Mouse (Mus musculus) gastrocnemius, postnatal 4 days (tissue): ENCODE measurements around the gene Mcu. TPM values are rescaled to one million over a fixed set of nuclear protein-coding genes. Genes with fewer than 3 reads are reported as not detected.

Experiments
- DNase-seq, 2 experiments: peaks; one replicate each; pipeline ENCODE4 v3.0.0; 2021 to 2022; ENCODE audit warnings: low spot score in 2 of 2, mixed read lengths in 2 of 2
- total RNA-seq, 2 experiments: library from RNA; stranded (reverse); gene quantifications; 2 replicates each; pipeline ENCODE4 v1.2.3; 2021

The Mcu gene
- total RNA-seq, 2 experiments from 2014 or later: 81.5 to 87.4 TPM

DNA sequence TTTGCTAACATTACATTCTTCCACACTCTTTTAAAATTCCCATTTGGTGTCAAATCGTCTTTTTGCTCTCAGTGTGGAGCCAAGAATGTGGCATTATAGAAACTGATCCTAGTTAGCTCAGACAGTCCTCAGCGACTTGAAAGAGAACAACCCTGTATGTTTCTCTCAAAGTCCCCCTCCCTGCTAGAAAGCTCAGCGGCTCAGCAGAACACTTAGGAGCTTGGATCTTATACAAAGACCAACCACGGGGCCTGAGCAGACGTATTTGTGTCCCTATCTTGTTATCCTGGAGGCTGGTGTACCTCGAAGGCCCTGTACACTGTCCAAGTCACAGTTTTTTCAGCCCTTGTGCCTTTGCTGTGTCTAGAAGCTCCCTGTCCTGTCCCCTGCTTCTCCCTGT is 176.3 kb downstream of the Mcu start:
- DNase-seq: no peak

DNA sequence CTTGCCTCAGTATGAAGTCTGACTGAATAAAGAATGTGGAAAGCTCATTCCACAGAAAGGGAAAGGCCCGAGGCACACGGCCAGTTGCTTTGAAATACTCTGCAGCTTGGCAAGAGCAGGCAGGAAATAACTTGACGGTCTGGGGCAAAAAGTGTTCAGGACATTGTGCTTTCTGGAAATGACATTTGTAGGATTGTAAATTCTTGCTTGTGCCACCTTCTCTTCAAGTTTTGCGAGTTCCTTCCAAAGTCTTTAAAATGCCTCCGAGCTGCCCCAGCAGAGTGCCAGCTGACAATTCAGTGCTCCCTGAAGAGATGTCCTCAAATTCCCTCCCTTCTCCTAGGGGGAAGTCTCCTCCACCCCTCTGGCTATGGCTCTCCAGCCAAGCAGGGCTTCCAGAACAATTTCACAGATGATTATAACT is 177.0 kb downstream of the Mcu start:
- DNase-seq: peak; percentile 48 to 73

DNA sequence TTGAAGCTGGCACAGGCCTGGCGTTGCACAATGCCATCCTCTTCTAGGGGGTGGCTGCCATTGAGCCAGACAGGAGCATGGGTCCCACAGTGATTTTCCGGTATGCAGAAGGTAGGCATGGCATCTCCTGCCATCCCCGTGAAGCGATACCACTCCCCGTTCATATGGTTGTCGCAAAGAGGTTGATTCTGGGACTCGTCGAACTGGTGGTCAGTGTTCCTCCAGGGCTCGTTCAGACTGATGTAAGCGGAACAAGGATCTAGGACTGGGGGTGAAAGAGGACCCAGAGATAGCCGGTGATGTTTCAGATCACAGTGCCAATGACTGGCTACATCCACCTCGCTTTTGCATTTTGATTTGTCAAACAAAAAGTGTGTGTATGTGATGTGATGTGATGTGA is 177.8 kb downstream of the Mcu start:
- no peak for DNase-seq

DNA sequence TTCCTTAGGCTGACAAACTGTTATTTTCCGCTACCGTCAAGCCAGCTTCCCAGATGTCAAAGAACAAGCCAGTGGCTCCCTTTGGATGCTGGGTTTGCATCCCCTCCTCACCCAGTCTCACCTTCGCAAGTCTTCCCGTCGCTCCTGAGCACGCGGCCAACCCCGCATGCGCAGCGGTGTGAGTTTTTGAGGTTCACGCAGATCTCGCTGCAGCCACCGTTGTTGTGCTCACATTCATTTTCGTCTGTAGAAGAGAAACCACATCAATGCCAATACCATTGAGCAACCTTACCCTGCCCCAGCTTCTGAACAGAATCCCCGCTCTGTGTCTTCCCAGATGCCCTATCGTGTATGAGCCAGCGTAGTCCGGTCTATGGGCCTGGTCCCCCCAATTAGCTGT is 180.7 kb downstream of the Mcu start:
- DNase-seq: no peak

DNA sequence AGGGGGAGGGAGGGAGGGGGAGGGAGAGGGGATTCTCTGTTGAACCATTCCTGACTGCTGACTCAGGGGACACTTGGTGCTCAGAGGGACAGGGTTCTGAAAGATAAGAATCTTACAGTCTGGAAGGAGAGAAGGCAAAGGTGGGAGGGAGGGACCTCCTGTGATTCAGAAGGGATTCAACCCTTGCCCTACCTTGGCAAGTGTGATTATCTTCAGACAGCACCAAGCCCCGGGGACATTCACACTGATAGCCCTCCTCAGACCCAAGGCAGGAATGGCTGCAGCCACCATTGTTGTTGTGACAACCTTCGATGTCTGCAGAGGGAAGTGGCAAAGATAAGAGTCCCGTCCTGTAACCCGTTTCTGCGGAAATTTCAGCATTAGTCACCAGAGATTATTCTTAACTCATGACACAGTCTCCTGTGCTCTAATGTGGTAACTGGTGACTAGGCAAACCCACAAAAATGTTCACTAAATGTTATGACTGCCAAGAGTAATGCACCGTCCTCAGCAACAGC is 185.7 kb downstream of the Mcu start:
- DNase-seq: no peak

DNA sequence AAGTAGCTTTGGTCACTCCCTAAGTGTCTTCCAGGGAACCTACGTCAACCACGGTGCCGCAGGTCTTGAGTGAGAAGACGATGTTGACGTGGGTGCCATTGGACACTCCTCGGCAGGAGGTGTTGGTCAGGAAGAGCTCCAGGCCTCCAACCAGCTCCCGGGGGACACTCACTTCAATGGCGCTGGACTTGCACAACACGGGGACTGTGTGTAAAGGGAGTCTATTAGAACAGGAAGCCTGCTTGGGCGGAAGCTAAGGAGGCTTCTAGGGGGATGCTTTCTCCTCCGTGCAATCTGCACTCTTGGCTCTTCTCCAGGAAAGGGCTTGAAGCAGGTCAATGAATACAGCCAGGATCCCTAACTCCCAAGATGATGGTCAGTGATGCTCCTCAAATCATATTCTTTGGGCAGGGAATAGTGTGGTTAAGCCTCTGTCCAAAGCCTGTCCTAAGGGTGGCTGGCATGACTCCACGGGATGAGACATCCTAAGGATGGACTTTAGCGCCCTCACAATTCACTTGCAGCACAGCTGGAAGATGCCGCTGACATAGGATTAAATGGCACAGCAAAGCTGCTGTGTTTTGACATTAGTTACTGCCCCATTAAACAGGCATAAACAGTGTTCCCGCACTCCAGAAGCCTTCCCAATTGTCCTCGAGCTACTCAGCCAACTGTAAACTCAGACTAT is 186.9 kb downstream of the Mcu start:
- DNase-seq: no peak

DNA sequence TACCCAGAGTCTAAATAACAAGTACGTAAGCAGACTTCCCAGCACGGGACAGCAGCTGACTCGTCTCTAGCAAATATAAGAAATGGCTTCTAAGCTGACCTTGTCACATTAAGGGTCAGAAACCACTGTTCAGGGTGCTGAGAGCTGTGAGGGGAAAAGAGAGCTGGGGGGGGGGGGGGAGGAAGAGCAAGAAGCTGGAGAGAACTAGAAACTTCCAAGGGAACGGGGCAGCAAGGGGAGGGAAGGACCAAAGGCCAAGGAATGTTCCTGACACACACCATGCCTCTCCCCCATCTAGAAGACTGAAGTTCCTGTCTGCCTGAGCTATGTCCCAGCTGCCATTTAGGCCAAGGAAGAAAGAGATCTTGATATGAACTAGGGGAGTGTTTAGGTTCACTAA is 190.1 kb downstream of the Mcu start:
- no peak for DNase-seq

DNA sequence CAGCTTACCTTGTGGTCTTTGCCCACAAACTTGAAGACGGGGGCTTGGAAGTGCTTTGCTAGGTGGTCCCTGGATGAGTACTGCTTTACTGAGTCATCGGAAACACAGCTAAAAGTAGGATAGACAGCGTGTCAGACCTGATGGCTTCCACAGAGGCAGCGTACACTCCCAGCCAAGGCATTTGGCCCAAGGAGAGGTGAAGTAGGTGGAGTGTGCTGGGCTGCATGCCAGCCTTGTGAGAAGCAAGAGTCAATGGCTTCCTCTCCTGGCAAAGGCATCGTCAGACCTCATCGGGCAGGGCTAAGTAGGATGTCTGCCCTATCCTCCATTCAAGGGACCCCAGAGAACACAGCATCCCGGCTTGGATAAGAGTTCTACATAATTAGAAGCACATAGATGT is 191.1 kb downstream of the Mcu start:
- peak; percentile 43 to 69 for DNase-seq

DNA sequence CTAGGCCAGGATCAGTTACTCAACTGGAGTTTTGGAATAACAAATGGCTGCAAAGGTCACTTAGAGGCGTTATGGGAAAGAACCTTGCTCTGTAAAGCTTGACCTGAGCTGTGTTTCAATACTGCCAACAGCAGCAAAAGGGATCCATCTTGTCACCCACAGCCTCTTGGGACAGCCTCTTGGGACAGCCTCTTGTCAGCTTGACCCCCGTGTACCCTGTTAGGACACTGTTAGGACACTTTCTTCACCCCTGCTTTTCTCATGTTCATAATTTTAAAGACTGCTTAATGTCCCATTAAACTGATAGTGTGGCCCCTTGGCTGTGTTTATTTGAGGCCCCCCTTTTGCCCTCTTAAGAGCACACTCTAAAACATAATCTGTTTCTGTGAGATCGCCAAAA is 192.0 kb downstream of the Mcu start:
- DNase-seq: no peak

DNA sequence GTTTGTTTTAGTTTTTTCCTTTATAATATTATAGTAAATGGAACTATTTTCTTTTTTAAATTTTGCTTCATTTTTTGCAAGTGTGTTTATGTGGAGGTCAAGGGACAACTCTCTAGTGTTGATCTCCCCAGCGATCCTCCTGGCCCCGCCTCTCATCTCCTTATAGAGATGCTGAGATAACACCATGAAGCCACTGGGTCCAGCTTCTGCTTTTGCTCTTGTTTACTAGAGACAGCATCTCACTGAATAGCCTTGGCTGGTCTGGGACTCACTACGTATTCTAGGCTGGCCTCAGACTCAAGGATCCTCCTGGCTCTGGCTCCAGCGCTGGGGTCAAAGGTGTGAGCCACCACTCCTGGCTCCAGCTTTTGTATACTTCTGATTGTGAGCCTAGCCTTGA is 197.0 kb downstream of the Mcu start:
- DNase-seq: no peak

DNA sequence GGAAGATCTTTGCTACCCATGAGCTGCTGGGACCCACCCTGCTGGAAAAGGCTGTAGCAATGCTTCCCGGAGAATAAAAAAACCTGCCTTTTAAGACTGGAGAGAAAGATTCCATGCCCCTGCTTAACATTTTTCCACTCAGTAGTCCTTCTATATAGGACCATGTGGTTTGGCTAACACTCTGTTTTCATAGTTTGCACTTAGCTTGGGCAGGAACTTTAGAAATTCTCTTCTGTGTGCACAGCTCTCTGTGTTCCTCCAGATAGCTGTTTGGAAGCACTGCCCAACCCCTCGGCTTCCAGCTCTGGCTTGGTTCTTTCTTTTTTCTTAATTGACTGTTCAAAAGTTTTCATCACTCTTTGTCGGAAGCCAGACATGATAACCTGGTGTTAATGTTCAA is 199.9 kb downstream of the Mcu start:
- DNase-seq: no peak

DNA sequence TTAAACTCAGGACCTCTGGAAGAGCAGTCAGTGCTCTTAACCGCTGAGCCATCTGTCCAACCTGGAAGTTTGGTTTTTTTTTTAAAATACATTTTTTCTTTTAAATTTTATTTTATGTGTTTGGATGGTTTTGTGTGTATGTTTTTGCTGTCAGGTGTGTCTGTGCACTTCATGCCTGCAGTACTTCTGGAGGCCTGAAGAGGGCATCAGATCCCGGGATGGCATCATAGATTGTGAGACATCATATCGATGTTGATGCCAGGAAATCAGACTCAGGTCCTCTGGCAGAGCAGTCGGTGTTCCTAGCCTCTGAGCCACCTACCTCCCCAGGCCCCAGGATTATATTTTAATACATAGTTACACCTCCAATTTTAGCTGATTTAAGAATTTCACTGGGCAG is 202.8 kb downstream of the Mcu start:
- no peak for DNase-seq

DNA sequence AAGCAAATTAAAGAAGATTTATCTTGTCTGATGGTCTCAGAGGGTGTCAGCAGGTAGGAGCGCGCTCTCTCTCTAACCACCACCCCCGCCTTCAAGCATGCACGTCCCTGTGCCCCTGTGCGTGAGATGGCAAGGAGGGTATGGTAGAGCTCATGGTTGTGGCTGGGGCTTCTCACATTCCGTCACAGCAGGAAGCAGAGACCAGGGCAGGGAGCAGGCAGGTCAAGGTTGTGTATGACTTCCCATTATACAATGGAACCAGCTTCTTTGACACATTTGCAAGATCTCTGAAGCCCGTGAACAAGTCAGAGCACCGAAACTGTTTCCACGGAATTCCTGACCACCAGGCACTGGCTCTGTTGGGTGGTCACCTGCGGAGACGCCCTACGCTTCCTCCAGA is 206.2 kb downstream of the Mcu start:
- no peak for DNase-seq

DNA sequence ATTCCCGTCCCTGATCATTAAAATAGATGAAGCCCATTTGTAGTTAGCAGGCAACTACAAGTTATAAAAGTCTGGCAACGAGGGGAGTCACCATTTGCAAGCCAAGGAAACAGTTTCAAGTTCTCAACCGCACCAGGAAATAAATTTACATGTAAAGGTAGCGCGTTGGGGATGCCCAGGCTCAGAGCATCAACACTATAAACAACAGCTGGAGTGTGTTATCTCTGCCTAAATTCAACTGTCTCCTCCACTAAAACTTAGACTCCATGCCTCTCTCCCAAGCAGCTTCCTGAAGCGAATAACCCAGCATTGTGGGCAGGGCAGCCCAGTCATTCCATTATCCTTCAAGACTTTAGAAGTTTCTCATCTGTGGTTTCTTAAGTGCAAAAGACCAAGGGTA is 208.0 kb downstream of the Mcu start:
- no peak for DNase-seq

DNA sequence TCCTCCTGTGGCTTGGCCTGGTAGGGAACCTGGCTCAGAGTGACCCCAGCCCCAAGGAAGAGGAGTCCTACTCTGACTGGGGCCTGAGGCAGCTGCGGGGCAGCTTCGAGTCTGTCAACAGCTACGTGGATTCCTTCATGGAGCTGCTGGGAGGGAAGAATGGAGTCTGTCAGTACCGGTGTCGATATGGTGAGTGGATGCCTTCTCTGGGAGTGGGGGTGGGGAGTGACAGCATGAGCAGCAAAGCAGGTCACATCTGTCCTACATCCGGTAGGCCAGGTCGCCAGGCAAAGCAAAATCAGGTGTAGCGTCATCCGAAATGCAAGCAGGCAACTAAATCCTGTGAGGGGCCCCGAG is 212.7 kb downstream of the Mcu start:
- no peak for DNase-seq

DNA sequence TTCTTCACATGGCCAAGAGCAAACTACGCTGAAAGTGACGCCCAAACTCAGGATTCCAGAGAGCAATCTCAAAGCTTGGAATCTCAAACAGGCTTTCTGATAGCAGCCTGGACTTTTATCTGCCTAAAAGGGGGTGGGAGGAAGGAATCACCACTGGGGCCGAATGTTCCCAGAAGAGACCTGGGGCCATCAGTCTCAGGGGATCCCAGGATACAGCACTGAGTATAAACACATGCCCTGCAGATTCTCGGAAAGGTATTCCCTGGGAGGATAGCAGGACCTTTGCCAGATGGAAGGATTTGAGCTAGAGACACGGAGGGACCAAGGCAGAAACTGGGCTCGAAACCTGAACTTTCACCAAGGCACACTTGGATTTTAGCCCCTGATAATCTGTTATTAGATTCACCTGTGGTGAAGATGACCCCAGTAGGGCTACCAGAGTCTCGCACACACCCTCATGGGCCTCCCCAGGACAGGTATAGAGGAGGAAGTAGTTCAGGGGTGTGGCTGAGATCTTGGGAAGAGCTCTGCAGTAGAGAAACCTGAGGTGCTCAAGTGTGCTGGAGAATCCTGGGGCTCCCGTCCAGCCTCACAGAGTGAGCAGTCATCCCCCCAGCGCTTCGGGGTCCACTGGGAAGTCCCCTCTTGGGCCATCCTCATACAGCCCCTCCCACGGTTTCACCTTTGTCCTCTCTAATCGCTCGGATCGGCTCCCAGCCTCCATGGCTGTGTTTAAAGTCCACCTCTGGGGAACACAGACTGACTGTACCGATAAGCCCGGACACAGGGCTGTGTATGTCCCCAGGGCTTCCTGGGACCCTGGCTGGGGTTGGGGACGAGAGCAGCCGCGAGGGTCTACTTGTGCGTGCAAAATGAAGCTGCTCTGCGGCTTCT is 213.3 kb downstream of the Mcu start, which contains the start of gene Pla2g12b:
Gene Pla2g12b (plus strand): TSS at position 762 of the 894 bp plus-strand sequence.
- DNase-seq: no peak

Other genes with a start within 250 kb of the Mcu start
- 10 to 100 TPM; 66.6 to 73.1 TPM for gene Gm10273, start 221.1 kb downstream of the Mcu start, total RNA-seq
- not detected for gene Pla2g12b, start 213.0 kb downstream of the Mcu start, total RNA-seq
- gene Oit3, start 174.9 kb downstream of the Mcu start, total RNA-seq: under 1 TPM; 0.56 to 0.75 TPM
- not detected for gene Gm10322, start 629 bp downstream of the Mcu start, total RNA-seq
- gene Micu1, start 85.8 kb upstream of the Mcu start, total RNA-seq: 100 to 1,000 TPM; 121 to 128 TPM